Mouse (Mus musculus): ENCODE results near the gene Steap2. TPM values are rescaled to one million over a fixed set of nuclear protein-coding genes. Genes with fewer than 3 reads are reported as not detected.

Gene Steap2
- polyA plus RNA-seq (2015; fragmentation: Illumina TruSeq; extraction: RNeasy Lipid Tissue Mini Kit (QIAGEN cat#74804); ENCODE audit: low read depth, low replicate concordance): 10.9 TPM

DNA sequence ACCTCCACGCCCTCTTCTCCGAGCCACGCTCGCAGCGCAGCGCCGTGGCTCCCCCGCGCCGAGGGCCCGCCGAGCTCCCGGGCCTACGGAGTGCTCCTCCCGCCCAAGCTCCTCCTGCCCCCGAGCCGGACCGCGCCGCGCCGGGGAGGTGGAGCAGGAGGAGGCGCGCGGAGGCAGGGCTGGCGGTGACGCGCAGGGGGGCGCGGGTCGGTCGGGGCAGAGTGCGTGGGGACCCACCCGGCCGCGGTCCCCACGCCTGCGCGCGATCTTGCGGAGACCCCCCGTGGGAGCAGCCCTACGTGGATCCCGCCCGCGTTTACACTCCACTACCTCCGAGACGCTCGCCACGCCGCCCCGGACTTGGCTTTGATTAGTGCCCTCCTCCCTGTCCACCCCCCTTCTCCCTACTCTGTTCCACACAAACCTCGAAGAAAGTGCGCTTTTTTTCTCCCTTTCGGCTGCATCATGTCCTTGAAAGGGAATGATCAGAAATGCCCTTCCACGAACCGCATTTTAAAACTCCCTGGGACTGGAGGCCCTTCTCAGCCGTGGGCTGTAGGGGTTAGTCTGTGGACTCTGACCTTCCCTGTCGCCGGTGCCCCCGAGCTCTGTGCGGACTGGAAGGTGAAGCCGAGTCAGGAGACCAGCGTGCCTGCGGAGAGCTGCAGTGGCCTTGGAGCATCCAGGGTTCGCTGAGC lies at the start of gene Steap2:
Gene Steap2, minus strand, starts transcription at position 623 of the 698 bp plus-strand sequence.

DNA sequence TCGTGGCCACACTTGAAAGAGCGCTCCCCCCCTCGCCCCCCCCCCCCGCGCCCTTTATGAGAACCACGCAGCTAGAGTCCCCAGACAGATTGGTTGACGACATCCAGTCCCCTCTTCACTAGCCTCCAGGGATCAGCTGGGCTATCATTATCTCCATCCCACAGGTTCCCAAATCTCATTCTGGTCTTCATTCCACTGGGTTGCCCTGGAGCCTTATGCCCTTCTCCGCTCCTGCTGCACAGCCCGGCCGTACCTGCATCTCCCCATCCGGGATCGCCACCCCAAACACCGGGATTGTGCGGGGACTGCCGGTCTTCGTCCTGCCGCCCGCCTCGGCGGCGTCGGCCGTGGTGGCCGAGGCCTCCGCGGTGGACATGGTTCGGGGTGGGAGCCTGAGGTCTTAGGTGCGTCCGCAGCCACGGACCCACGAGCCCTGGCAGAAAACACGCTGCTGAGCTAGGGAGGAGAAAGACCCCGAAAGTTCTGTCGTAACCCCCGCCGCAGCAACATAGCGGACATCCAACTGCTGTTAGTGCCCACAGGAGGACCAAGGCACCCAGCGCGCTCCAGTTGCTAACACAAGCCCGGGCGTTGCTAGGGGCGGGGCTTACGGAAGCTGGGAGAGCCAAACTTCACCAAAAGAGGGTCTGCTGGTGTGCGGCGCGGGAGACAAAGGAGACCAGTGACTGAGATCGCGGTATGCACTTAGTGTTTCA lies 30.6 kb downstream of the Steap2 start, which contains the start of gene Cfap69:
Gene Cfap69, minus strand, starts transcription at position 585 of the 716 bp plus-strand sequence.

Other genes starting within 250 kb of the Steap2 start
- gene 1700015F17Rik, start 215.4 kb downstream of the Steap2 start, polyA plus RNA-seq (2015; fragmentation: Illumina TruSeq; extraction: RNeasy Lipid Tissue Mini Kit (QIAGEN cat#74804); ENCODE audit: low read depth, low replicate concordance): not detected
- gene Cldn12, start 179.6 kb downstream of the Steap2 start, polyA plus RNA-seq (2015; fragmentation: Illumina TruSeq; extraction: RNeasy Lipid Tissue Mini Kit (QIAGEN cat#74804); ENCODE audit: low read depth, low replicate concordance): 49.1 TPM
- 12.6 TPM for gene Gtpbp10, start 135.0 kb downstream of the Steap2 start, polyA plus RNA-seq (2015; fragmentation: Illumina TruSeq; extraction: RNeasy Lipid Tissue Mini Kit (QIAGEN cat#74804); ENCODE audit: low read depth, low replicate concordance)
- not detected for gene Gm8773, start 120.8 kb downstream of the Steap2 start, polyA plus RNA-seq (2015; fragmentation: Illumina TruSeq; extraction: RNeasy Lipid Tissue Mini Kit (QIAGEN cat#74804); ENCODE audit: low read depth, low replicate concordance)
- gene Cfap69, start 30.3 kb downstream of the Steap2 start, polyA plus RNA-seq (2015; fragmentation: Illumina TruSeq; extraction: RNeasy Lipid Tissue Mini Kit (QIAGEN cat#74804); ENCODE audit: low read depth, low replicate concordance): 11.0 TPM
- 2.3 TPM for gene Steap1, start 54.7 kb upstream of the Steap2 start, polyA plus RNA-seq (2015; fragmentation: Illumina TruSeq; extraction: RNeasy Lipid Tissue Mini Kit (QIAGEN cat#74804); ENCODE audit: low read depth, low replicate concordance)